ENCODE assay signal across 22 mouse cellular contexts in genomic region chr7:75207965-75208644, GRCm38 (mm10).
DNase-seq lines count a peak whose midpoint lies in the region; ATAC-seq and TF ChIP-seq lines count a peak whose summit lies in the region.
"Had no signal": no experiment of that assay in that cellular context is flagged by ENCODE, and none has a peak within 500 bp of the region (broad histone marks: within the 10 kb centered on the region; RNA-seq: fewer than 3 reads in every experiment).

No protein-coding gene starts in this region.

- no peak overlapping the region for H3K9ac ChIP-seq in hindbrain, embryonic 15.5 days
- H3K9ac ChIP-seq in hindbrain, embryonic 16.5 days (ENCODE audit: low read depth, low read length) = no peak overlapping the region
- H3K9ac ChIP-seq: embryonic facial prominence, embryonic 13.5 days; forebrain, embryonic 13.5 days; heart, embryonic 12.5 days; hindbrain, embryonic 14.5 days had no signal

- WGBS in cerebellum, adult 2 months = 27% methylated on average over 3 of the region's 3 CpGs
- WGBS in hindbrain, embryonic 15.5 days = 65% methylated on average over 3 of the region's 3 CpGs
- WGBS in hindbrain, embryonic 16.5 days = 50% methylated on average over 3 of the region's 3 CpGs

- H3K4me2 ChIP-seq in hindbrain, embryonic 15.5 days = no peak overlapping the region
- H3K4me2 ChIP-seq in hindbrain, embryonic 16.5 days (ENCODE audit: low read length) = no peak overlapping the region
- H3K4me2 ChIP-seq: embryonic facial prominence, embryonic 13.5 days; forebrain, embryonic 13.5 days; heart, embryonic 12.5 days; hindbrain, embryonic 14.5 days had no signal

- peak overlapping the region; percentile 41; the same call in 1 of the 2 replicates for H3K27ac ChIP-seq in cerebellum, adult 2 months (ENCODE audit: insufficient read depth, low read length)
- H3K27ac ChIP-seq in hindbrain, embryonic 15.5 days (replicated peaks) = 0 out of 2 replicates have a peak overlapping the region, but pooled peaks have one; percentile 7
- H3K27ac ChIP-seq in hindbrain, embryonic 16.5 days (ENCODE audit: low read depth, low read length) = no peak overlapping the region
- H3K27ac ChIP-seq: embryonic facial prominence, embryonic 13.5 days; forebrain, embryonic 13.5 days; gastrocnemius, adult 2 months; hindbrain, embryonic 10.5 days; hindbrain, embryonic 14.5 days had no signal

- no peak for TF ChIP-seq POLR2A in cerebellum, adult 2 months (IDR thresholded peaks at IDR 0.05; ENCODE audit: borderline replicate concordance, insufficient read depth, low read length)

- H3K9me3 ChIP-seq in hindbrain, embryonic 15.5 days = no peaks in the 10 kb centered on the region
- no peaks in the 10 kb centered on the region for H3K9me3 ChIP-seq in hindbrain, embryonic 16.5 days (ENCODE audit: control insufficient read depth, low read length)
- H3K9me3 ChIP-seq: embryonic facial prominence, embryonic 13.5 days; forebrain, embryonic 13.5 days; heart, embryonic 12.5 days; hindbrain, embryonic 10.5 days had no signal

- H3K4me1 ChIP-seq in cerebellum, adult 2 months (ENCODE audit: control insufficient read depth, insufficient read depth, low read length) = peaks cover 24% of the 10 kb centered on the region
- H3K4me1 ChIP-seq in hindbrain, embryonic 15.5 days (replicated peaks) = peaks cover 9% of the 10 kb centered on the region; the same call in 1 of the 2 replicates
- no peaks in the 10 kb centered on the region; the same call in 1 of the 2 replicates for H3K4me1 ChIP-seq in hindbrain, embryonic 16.5 days (ENCODE audit: control insufficient read depth, insufficient read depth, low read depth, low read length)
- H3K4me1 ChIP-seq: embryonic facial prominence, embryonic 13.5 days; heart, embryonic 12.5 days; hindbrain, embryonic 10.5 days had no signal

- H3K27me3 ChIP-seq in cerebellum, adult 2 months (ENCODE audit: control insufficient read depth, insufficient read depth, low read length) = no peaks in the 10 kb centered on the region
- no peaks in the 10 kb centered on the region for H3K27me3 ChIP-seq in hindbrain, embryonic 15.5 days
- H3K27me3 ChIP-seq in hindbrain, embryonic 16.5 days (replicated peaks; ENCODE audit: control insufficient read depth, insufficient read depth, low read length) = no peaks in the 10 kb centered on the region
- H3K27me3 ChIP-seq: embryonic facial prominence, embryonic 13.5 days; forebrain, embryonic 13.5 days; heart, embryonic 12.5 days had no signal

- no peak for TF ChIP-seq CTCF in cerebellum, adult 2 months (IDR thresholded peaks at IDR 0.05; ENCODE audit: borderline replicate concordance, insufficient read depth, low read depth, low read length)

- ATAC-seq in hindbrain, embryonic 15.5 days (ENCODE audit: low FRiP score, low read depth) = no peak
- ATAC-seq in hindbrain, embryonic 16.5 days = no peak
- ATAC-seq: CD4-positive, CD25-positive, alpha-beta regulatory T cell, adult 4 months; forebrain, embryonic 13.5 days; inflammation-experienced regulatory T-cells, adult 6 months; intestine, postnatal 0 days had no signal

- no peaks in the 10 kb centered on the region for H3K36me3 ChIP-seq in hindbrain, embryonic 15.5 days
- H3K36me3 ChIP-seq in hindbrain, embryonic 16.5 days (ENCODE audit: control insufficient read depth, insufficient read depth, low read length) = no peaks in the 10 kb centered on the region
- H3K36me3 ChIP-seq: embryonic facial prominence, embryonic 13.5 days; G1E; heart, embryonic 12.5 days; hindbrain, embryonic 10.5 days had no signal

- H3K4me3 ChIP-seq in cerebellum, adult 2 months (replicated peaks; ENCODE audit: insufficient read depth, low read depth, low read length) = no peak overlapping the region
- H3K4me3 ChIP-seq in hindbrain, embryonic 15.5 days = no peak overlapping the region
- H3K4me3 ChIP-seq in hindbrain, embryonic 16.5 days (ENCODE audit: low read length) = no peak overlapping the region
- H3K4me3 ChIP-seq: embryonic facial prominence, embryonic 13.5 days; forebrain, embryonic 13.5 days; gastrocnemius, adult 2 months; heart, embryonic 12.5 days; hindbrain, embryonic 10.5 days had no signal

- DNase-seq in cerebellum, adult 2 months = no peak
- DNase-seq in cerebellum, adult 9-11 months = no peak
- DNase-seq in right cerebral cortex, adult 2 months (ENCODE audit: low spot score in 2 of 2) = peak; percentile 13 to 30
- no peak for DNase-seq in right cerebral cortex, postnatal 36 days (ENCODE audit: low spot score in 2 of 2)
- no peak for DNase-seq in adrenal gland, postnatal 36 days
- DNase-seq: adrenal gland, adult 8-10 months; B cell, adult 2 months; cerebellum, adult 18-20 months; cerebellum, postnatal 14 days; gastrocnemius, adult 2 months; gastrocnemius, postnatal 25 days had no signal

Comparison
In these comparisons a context has a peak if more than half of its experiments do, and no peak if none do; other contexts are left out.
1. DNase-seq: peak in right cerebral cortex, adult 2 months (2 of 2); none in cerebellum, adult 2 months (0 of 2), cerebellum, adult 9-11 months (single experiment), right cerebral cortex, postnatal 36 days (0 of 2) and adrenal gland, postnatal 36 days (0 of 2).